Mouse (Mus musculus) G1E (cell line): Measurements from ENCODE around the gene Fbxo33. TPM values are rescaled to one million over a fixed set of nuclear protein-coding genes. Genes with fewer than 3 reads are reported as not detected.

Source experiments
- ATAC-seq: 2 replicates; pipeline ENCODE4 v1.8.0; 2016; ENCODE audit warnings: mild to moderate bottlenecking; ENCODE audit not compliant: insufficient number of reproducible peaks, poor library complexity, low FRiP score, severe bottlenecking; ENCODE audit errors: extremely low read depth
- DNase-seq: peaks from one replicate; pipeline ENCODE4 v3.0.0; 2012; ENCODE audit warnings: low spot score
- H3K27me3 ChIP-seq: 2 replicates; pipeline ENCODE4 v1.6.1; 2012; ENCODE audit warnings: mild to moderate bottlenecking, low read length, inconsistent platforms; ENCODE audit not compliant: insufficient read depth
- H3K36me3 ChIP-seq: replicated peaks from 2 replicates; pipeline ENCODE3; 2012; ENCODE audit warnings: mild to moderate bottlenecking, inconsistent platforms
- H3K4me1 ChIP-seq: 2 replicates; pipeline ENCODE4 v1.6.1; 2012; ENCODE audit warnings: low read depth, low read length, inconsistent platforms, mixed read lengths; ENCODE audit not compliant: insufficient read depth
- H3K4me3 ChIP-seq: 2 replicates; pipeline ENCODE4 v1.5.1; 2012; ENCODE audit warnings: low read depth, mild to moderate bottlenecking, inconsistent platforms, low read length, moderate library complexity, mixed read lengths
- H3K9me3 ChIP-seq: replicated peaks from 2 replicates; pipeline ENCODE4 v1.6.1; 2012; ENCODE audit warnings: inconsistent platforms
- CTCF ChIP-seq: IDR thresholded peaks from 2 replicates; pipeline ENCODE4 v1.5.1; 2012; ENCODE audit warnings: low read depth, low read length, inconsistent platforms, mixed read lengths
- GATA1 ChIP-seq: IDR thresholded peaks from 2 replicates; pipeline ENCODE4 v1.6.1; 2012; ENCODE audit warnings: borderline replicate concordance, low read length, inconsistent platforms, mixed read lengths
- GATA2 ChIP-seq: IDR thresholded peaks from 2 replicates; pipeline ENCODE4 v1.6.1; 2012; ENCODE audit warnings: low read depth, low read length, inconsistent platforms, borderline replicate concordance
- POLR2AphosphoS5 ChIP-seq: IDR thresholded peaks from 2 replicates; pipeline ENCODE4 v1.6.1; 2012; ENCODE audit warnings: low read depth, low read length, inconsistent platforms; ENCODE audit not compliant: insufficient replicate concordance
- TAL1 ChIP-seq: conservative IDR thresholded peaks from 2 replicates; pipeline ENCODE4 v1.6.1; 2012; ENCODE audit warnings: low read depth, low read length, inconsistent platforms, mixed read lengths
- polyA plus RNA-seq: library from polyadenylated mRNA; stranded (reverse); fragments of >175 nt; gene quantifications from 2 replicates; pipeline ENCODE4 v1.2.3, GENCODE M21; 2012
- total RNA-seq, 2 experiments: library from RNA; stranded (forward) in 1 of 2; stranded (reverse) in 1 of 2; fragments of 200-1000 nt in 1 of 2; fragments of >200 nt in 1 of 2; fragmentation: Nextera tagmentation in 1 of 2; gene quantifications; 2 replicates each; pipeline ENCODE4 v1.2.3; 2014 to 2017

Gene Fbxo33
- total RNA-seq (2014; fragmentation: Nextera tagmentation) (29.1 and 31.2 TPM in 2 replicates), total RNA-seq (2017) (37.4 and 37.5 TPM in 2 replicates), polyA plus RNA-seq (6.1 and 9.1 TPM in 2 replicates)

DNA sequence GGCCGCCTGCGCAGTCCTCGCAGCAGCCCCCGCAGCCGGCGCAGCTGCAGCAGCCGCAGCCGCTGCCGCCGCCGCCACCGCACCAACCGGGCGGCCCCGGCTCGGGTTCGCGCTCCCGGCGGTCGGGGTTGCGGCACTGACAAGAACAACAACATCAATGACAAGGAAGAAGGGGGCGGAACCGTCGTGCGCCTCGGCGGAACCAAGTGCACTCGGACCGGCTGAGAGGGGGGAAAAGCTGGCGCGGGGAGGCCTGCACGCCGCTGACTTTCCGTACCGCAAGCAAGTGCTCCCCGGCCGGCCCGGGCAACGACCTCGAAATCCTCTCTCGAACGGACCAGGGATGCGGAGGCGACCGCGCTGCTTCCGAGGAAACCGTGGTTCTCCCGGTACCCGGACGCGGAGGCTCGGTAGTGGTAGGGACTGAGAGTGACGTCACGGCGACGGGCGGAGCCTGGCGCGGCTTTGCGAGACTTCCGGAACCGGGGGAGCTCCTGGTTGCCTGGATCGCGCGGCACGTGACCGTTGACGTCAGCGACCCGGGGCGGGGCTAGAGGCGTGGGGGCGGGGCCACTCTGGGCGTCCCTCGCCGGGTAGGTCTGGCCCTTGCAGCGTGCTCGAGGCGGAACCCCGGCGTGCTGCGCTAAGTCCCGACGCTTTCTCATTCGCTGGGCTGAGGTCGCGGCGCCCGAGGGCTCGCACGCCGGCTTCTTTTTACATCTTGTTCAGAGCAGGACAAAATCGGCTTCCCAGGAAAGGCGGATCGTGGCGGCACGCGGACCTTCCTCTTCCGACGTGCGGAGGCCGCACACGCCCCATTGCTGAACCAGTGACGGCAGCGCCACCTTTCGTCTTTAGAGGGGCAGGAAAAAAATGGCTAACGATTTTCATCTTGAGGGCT lies at the start of gene Fbxo33:
Gene Fbxo33 (minus strand): TSS at position 401 of the 901 bp plus-strand sequence.
- peak within 1 kb of the TSS; percentile 98 for H3K4me3 ChIP-seq
- TF ChIP-seq GATA2 (no peak), POLR2AphosphoS5 (no peak), GATA1 (no peak), TAL1 (no peak), CTCF (no peak)
- no peaks in the 10 kb centered on the region for H3K9me3 ChIP-seq
- H3K27me3 ChIP-seq = no peaks in the 10 kb centered on the region
- ATAC-seq (peak; percentile 84), DNase-seq (peak; percentile 99)
- H3K36me3 ChIP-seq = peaks cover 13% of the 10 kb centered on the region
- peaks cover 36% of the 10 kb centered on the region for H3K4me1 ChIP-seq

DNA sequence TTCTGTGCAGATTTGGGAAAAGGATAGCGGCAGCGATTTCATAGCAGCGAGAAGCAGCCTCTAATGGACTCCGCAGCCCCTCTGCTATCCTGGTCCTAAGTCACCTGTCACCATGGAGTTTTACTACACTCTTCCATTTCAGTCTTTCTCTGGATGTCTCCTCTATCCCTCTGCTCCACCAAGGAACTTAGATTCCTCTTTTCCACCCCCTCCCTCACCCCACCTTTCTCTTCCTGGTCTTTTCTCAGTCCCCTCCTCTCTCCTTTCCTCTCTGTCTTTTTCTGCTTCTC lies 46.4 kb upstream of the Fbxo33 start:
- no peaks in the 10 kb centered on the region for H3K9me3 ChIP-seq
- DNase-seq (no peak), ATAC-seq (no peak)
- TF ChIP-seq TAL1 (no peak), GATA2 (no peak), POLR2AphosphoS5 (no peak), CTCF (no peak), GATA1 (no peak)
- H3K4me3 ChIP-seq = no peak overlapping the region
- H3K36me3 ChIP-seq = no peaks in the 10 kb centered on the region
- no peaks in the 10 kb centered on the region for H3K4me1 ChIP-seq
- no peaks in the 10 kb centered on the region; the same call in 1 of the 2 replicates for H3K27me3 ChIP-seq

DNA sequence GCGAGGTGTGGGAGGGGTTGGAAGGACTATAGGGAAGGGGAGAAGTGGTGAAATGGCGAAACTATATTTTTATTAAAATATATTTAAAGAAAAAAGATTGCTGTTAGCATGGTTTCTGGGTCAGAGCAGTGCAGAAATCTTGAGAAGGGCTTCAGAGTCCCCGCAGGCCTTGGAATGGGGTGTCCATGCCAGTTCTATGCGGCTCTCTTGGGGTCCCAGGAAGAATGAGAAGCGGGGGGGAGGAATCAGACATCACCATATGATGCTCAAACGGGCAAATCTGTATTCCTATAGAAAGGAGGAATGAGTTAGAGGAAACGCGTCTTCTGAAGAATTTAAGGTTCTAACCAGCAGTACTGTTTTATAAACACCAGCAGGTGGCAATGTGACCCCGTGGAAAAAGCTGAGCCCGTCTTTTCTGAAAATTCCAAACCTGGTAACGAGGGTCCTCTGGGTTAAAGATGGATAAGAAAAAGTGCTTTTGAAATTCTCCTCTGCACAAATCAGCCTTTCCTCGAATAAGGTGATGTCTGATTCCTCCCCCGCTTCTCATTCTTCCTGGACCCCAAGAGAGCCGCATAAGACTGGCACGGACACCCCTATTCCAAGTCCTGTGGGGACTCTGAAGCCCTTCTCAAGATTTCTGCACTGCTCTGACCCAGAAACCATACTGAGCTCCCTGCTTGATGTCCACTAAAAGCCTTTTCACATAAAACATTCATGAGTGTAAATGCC lies 45.8 kb upstream of the Fbxo33 start:
- no peaks in the 10 kb centered on the region; the same call in 1 of the 2 replicates for H3K27me3 ChIP-seq
- no peaks in the 10 kb centered on the region for H3K36me3 ChIP-seq
- H3K9me3 ChIP-seq = no peaks in the 10 kb centered on the region
- TF ChIP-seq TAL1 (no peak), GATA1 (no peak), POLR2AphosphoS5 (no peak), CTCF (no peak), GATA2 (no peak)
- no peak for ATAC-seq
- H3K4me3 ChIP-seq = no peak overlapping the region
- no peak for DNase-seq
- no peaks in the 10 kb centered on the region for H3K4me1 ChIP-seq

DNA sequence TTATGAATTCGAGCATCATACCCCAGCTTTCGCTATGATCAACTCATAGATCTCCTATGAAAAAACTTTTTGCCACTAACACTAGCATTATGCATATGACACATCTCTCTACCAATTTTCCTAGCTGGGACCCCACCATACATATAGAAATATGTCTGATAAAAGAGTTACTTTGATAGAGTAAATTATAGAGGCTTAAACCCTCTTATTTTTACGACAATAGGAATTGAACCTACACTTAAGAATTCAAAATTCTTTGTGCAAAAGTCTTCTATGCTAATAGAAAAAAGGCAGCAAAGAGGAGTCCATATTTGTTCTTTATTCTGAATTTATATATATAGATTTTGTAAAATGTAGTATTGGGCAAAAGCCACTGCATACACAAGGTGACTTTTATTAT lies 43.3 kb upstream of the Fbxo33 start:
- Histone ChIP-seq H3K9me3 (no peaks in the 10 kb centered on the region), H3K4me1 (no peaks in the 10 kb centered on the region), H3K36me3 (no peaks in the 10 kb centered on the region), H3K27me3 (no peaks in the 10 kb centered on the region; the same call in 1 of the 2 replicates), H3K4me3 (no peak overlapping the region)
- ATAC-seq (peak; percentile 99), DNase-seq (no peak)
- TF ChIP-seq GATA2 (no peak), CTCF (no peak), GATA1 (no peak), POLR2AphosphoS5 (no peak), TAL1 (no peak)

DNA sequence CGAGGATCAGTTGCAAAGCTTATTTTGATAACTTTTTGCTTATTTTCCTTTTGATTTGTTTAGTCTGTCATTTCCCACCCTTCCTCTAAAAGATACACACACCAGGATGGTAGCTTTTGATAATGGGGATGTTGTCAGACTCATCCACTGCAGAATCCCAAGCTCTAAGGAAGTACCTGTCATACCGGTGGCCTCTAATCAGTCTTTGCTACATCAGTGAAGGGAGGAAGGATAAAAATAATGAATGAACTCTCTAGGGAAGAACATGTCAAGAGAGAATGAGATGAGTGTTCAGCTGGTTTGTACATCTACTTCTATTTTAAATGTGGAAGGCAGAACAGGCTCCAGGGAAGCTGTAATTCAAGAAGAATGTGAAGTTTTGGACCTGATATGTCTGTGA lies 41.3 kb upstream of the Fbxo33 start:
- TF ChIP-seq TAL1 = no peak
- TF ChIP-seq POLR2AphosphoS5 = no peak
- TF ChIP-seq GATA1 = no peak
- TF ChIP-seq GATA2 = no peak
- TF ChIP-seq CTCF = no peak
- no peak for ATAC-seq
- H3K9me3 ChIP-seq = no peaks in the 10 kb centered on the region

DNA sequence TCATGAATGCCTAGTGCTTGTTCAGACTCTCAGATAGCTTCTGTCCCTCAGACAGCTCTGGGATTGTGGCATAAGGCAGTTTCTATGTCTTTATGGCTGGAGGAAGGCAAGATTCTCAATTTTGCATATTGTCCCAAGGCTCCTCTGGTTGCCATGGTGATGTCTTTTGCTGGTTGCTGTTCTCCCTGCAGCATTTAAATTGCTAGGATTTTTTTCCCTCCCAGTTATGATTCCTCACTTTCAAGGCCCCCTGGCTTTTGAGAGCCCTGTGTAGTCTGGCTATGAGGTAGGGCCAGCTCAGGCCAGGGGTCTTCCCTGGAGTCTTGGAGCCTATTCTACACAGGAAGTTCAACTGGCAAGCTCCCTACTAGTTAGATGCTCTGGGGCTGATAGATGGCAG lies 40.8 kb upstream of the Fbxo33 start:
- TF ChIP-seq GATA2 = no peak
- TF ChIP-seq POLR2AphosphoS5 = no peak
- no peak for TF ChIP-seq GATA1
- TF ChIP-seq CTCF = no peak
- no peak for TF ChIP-seq TAL1
- no peaks in the 10 kb centered on the region for H3K9me3 ChIP-seq
- no peaks in the 10 kb centered on the region for H3K36me3 ChIP-seq
- no peak for ATAC-seq
- no peaks in the 10 kb centered on the region for H3K4me1 ChIP-seq
- no peak for DNase-seq
- no peak overlapping the region for H3K4me3 ChIP-seq
- no peaks in the 10 kb centered on the region for H3K27me3 ChIP-seq

More for the DNA sequence above, 41.3 kb upstream of the Fbxo33 start:
- Histone ChIP-seq H3K4me3 (no peak overlapping the region), H3K27me3 (no peaks in the 10 kb centered on the region; the same call in 1 of the 2 replicates), H3K4me1 (no peaks in the 10 kb centered on the region), H3K36me3 (no peaks in the 10 kb centered on the region)
- DNase-seq = no peak
